Mouse (Mus musculus) liver, postnatal 0 days (tissue): ENCODE measurements at regions not wholly inside any gene's neighbourhood (a gene's known extent, or its start where the extent isn't known, plus 50 kb on each side); places are given as distances from the start of the nearest gene placed in this dataset.

Source experiments
- ATAC-seq: fragments of 200-750 bp; cut with Nextera tagmentation; 2 replicates; pipeline ENCODE4 v1.8.0; 2017; ENCODE audit warnings: mild to moderate bottlenecking, moderate library complexity
- DNase-seq: peaks from one replicate; pipeline ENCODE4 v3.0.0-alpha.2; 2016
- H3K27ac ChIP-seq: fragments of 300-500 bp; sonication (generic); 2 replicates; pipeline ENCODE4 v1.5.1; 2014; ENCODE audit warnings: antibody characterized with exemption, moderate library complexity, mild to moderate bottlenecking, low read depth
- H3K27me3 ChIP-seq: fragments of 300-500 bp; sonication (generic); 2 replicates; pipeline ENCODE4 v1.6.1; 2014; ENCODE audit warnings: low read length, control low read depth, mixed read lengths; ENCODE audit not compliant: insufficient read depth
- H3K36me3 ChIP-seq: fragments of 300-500 bp; sonication (generic); replicated peaks from 2 replicates; pipeline ENCODE4 v1.6.1; 2014; ENCODE audit warnings: mild to moderate bottlenecking, control low read depth, low read length, moderate library complexity, mixed read lengths; ENCODE audit not compliant: insufficient read depth
- H3K4me1 ChIP-seq: fragments of 300-500 bp; sonication (generic); 2 replicates; pipeline ENCODE4 v1.6.1; 2014; ENCODE audit warnings: antibody characterized with exemption, mild to moderate bottlenecking, control low read depth; ENCODE audit not compliant: insufficient read depth
- H3K4me2 ChIP-seq: fragments of 300-500 bp; sonication (generic); 2 replicates; pipeline ENCODE4 v1.6.1; 2014; ENCODE audit warnings: low read depth, mild to moderate bottlenecking, low read length, moderate library complexity, mixed read lengths
- H3K4me3 ChIP-seq: fragments of 300-500 bp; sonication (generic); 2 replicates; pipeline ENCODE4 v1.5.1; 2014; ENCODE audit warnings: low read depth, low read length
- H3K9ac ChIP-seq: fragments of 300-500 bp; sonication (generic); replicated peaks from 2 replicates; pipeline ENCODE4 v1.6.1; 2014; ENCODE audit warnings: mild to moderate bottlenecking, moderate library complexity
- H3K9me3 ChIP-seq: fragments of 300-500 bp; sonication (generic); 2 replicates; pipeline ENCODE4 v1.6.1; 2016; ENCODE audit warnings: mild to moderate bottlenecking, control low read depth, low read length, mixed read lengths
- CTCF ChIP-seq: sonication (generic); IDR thresholded peaks from 2 replicates; pipeline ENCODE4 v1.5.1; 2016; ENCODE audit warnings: antibody characterized with exemption, low read depth
- EP300 ChIP-seq: IDR thresholded peaks from 2 replicates; pipeline ENCODE4 v1.6.1; 2016; ENCODE audit warnings: antibody characterized with exemption, low read depth, mild to moderate bottlenecking
- WGBS: fragments of 180-500 bp; shearing (Covaris S2); extraction: QIAGEN DNeasy Blood & Tissue Kit; methylation state at CpG from one replicate; pipeline ENCODE4 v1.1.7; 2014; ENCODE audit not compliant: insufficient replicate concordance; 5-methylcytosine and 5-hydroxymethylcytosine counted together

- no peak for ATAC-seq
- Histone ChIP-seq H3K36me3 (no peaks in the 10 kb centered on the region), H3K4me1 (no peaks in the 10 kb centered on the region), H3K27me3 (no peaks in the 10 kb centered on the region), H3K4me2 (no peak overlapping the region), H3K4me3 (no peak overlapping the region), H3K9ac (no peak overlapping the region), H3K9me3 (no peaks in the 10 kb centered on the region), H3K27ac (no peak overlapping the region)
- TF ChIP-seq CTCF (no peak), EP300 (no peak)
- no peak for DNase-seq
- 56% methylated on average over 4 of the region's 4 CpGs for WGBS
Measured at GRCm38 (mm10) chr16:5742716-5743507, 142.2 kb upstream of the Rbfox1 start.

- DNase-seq = no peak
- 72% methylated on average over 7 of the region's 7 CpGs for WGBS
- TF ChIP-seq EP300 = no peak
- TF ChIP-seq CTCF = no peak
Measured at GRCm38 (mm10) chr16:5740776-5741175, 144.4 kb upstream of the Rbfox1 start.

GRCm38 (mm10) chr16:5733608-5734007 is 151.5 kb upstream of the Rbfox1 start:
- no peaks in the 10 kb centered on the region for H3K4me1 ChIP-seq
- no peaks in the 10 kb centered on the region for H3K36me3 ChIP-seq
- no peak overlapping the region for H3K9ac ChIP-seq
- TF ChIP-seq CTCF = no peak
- no peak for TF ChIP-seq EP300
- no peak overlapping the region for H3K4me3 ChIP-seq
- no peak overlapping the region for H3K4me2 ChIP-seq
- no peak overlapping the region for H3K27ac ChIP-seq
- H3K27me3 ChIP-seq = no peaks in the 10 kb centered on the region
- DNase-seq (no peak), ATAC-seq (no peak)
- no peaks in the 10 kb centered on the region for H3K9me3 ChIP-seq
- 61% methylated on average over 4 of the region's 4 CpGs for WGBS

More at GRCm38 (mm10) chr16:5740776-5741175, 144.4 kb upstream of the Rbfox1 start:
- Histone ChIP-seq H3K4me2 (no peak overlapping the region), H3K4me1 (no peaks in the 10 kb centered on the region), H3K9ac (no peak overlapping the region), H3K9me3 (no peaks in the 10 kb centered on the region), H3K36me3 (no peaks in the 10 kb centered on the region), H3K27me3 (no peaks in the 10 kb centered on the region), H3K27ac (no peak overlapping the region), H3K4me3 (no peak overlapping the region)
- ATAC-seq = no peak

- no peaks in the 10 kb centered on the region for H3K36me3 ChIP-seq
- DNase-seq (no peak), ATAC-seq (no peak)
- no peak overlapping the region for H3K27ac ChIP-seq
- H3K4me1 ChIP-seq = no peaks in the 10 kb centered on the region
- H3K9ac ChIP-seq = no peak overlapping the region
- H3K4me3 ChIP-seq = no peak overlapping the region
- H3K27me3 ChIP-seq = no peaks in the 10 kb centered on the region
- H3K4me2 ChIP-seq = no peak overlapping the region
- TF ChIP-seq CTCF = no peak
- TF ChIP-seq EP300 = no peak
- H3K9me3 ChIP-seq = no peaks in the 10 kb centered on the region
Measured at GRCm38 (mm10) chr16:5722506-5722905, 162.6 kb upstream of the Rbfox1 start.

- WGBS = 81% methylated on average over 4 of the region's 4 CpGs
- no peak for ATAC-seq
- no peak for DNase-seq
- H3K4me3 ChIP-seq = no peak overlapping the region
- H3K4me1 ChIP-seq = no peaks in the 10 kb centered on the region
- TF ChIP-seq CTCF = no peak
- no peak for TF ChIP-seq EP300
- H3K27ac ChIP-seq = no peak overlapping the region
- no peak overlapping the region for H3K4me2 ChIP-seq
- no peaks in the 10 kb centered on the region for H3K36me3 ChIP-seq
- no peaks in the 10 kb centered on the region for H3K27me3 ChIP-seq
- H3K9ac ChIP-seq = no peak overlapping the region
- no peaks in the 10 kb centered on the region for H3K9me3 ChIP-seq
Measured at GRCm38 (mm10) chr16:5713476-5713875, 171.7 kb upstream of the Rbfox1 start.

GRCm38 (mm10) chr16:5709831-5710230 is 175.3 kb upstream of the Rbfox1 start:
- Histone ChIP-seq H3K4me3 (no peak overlapping the region), H3K36me3 (no peaks in the 10 kb centered on the region), H3K4me2 (no peak overlapping the region), H3K27me3 (no peaks in the 10 kb centered on the region), H3K9me3 (no peaks in the 10 kb centered on the region), H3K4me1 (no peaks in the 10 kb centered on the region), H3K27ac (no peak overlapping the region), H3K9ac (no peak overlapping the region)
- 77% methylated on average over 5 of the region's 5 CpGs for WGBS
- TF ChIP-seq CTCF (no peak), EP300 (no peak)
- no peak for ATAC-seq
- no peak for DNase-seq
